8 mouse cellular contexts compared by ENCODE assay signal in the genomic region with DNA sequence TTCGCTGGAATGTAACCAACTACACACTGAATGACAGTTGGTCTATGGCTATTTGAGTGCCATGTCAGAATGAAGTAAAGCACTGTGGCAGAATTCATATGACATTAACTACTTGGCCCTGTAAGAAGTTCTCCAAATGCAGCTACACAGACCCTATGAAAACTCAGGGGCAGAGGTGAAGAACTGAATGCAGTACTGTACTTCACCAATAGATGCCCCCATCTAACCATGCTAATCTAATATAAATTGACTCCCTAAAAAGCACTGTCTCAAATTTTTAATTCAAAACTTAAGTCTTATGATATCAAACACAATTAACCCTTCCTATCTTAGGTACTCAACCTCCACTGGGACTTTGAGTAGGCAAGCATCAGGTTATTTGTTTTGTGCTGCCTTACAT. TPM values are rescaled to one million over a fixed set of nuclear protein-coding genes. Genes with fewer than 3 reads are reported as not detected.
A peak's percentile ranks its signal among the peaks of the same experiment; 100 is the strongest.
DNase-seq lines count a peak whose midpoint lies in the region; ATAC-seq lines count a peak whose summit lies in the region.

No protein-coding gene starts in this region.

- H3K27ac ChIP-seq in embryonic facial prominence, embryonic 11.5 days (replicated peaks; ENCODE audit: low read depth, low read length): no peak overlapping the region
- no peak overlapping the region for H3K27ac ChIP-seq in embryonic facial prominence, embryonic 10.5 days (replicated peaks)

- no peaks in the 10 kb centered on the region for H3K4me1 ChIP-seq in embryonic facial prominence, embryonic 11.5 days (ENCODE audit: control insufficient read depth, insufficient read depth, low read length)
- peaks cover 6% of the 10 kb centered on the region; the same call in 1 of the 2 replicates for H3K4me1 ChIP-seq in embryonic facial prominence, embryonic 10.5 days

- no peaks in the 10 kb centered on the region for H3K36me3 ChIP-seq in embryonic facial prominence, embryonic 11.5 days (replicated peaks; ENCODE audit: control insufficient read depth, insufficient read depth, low read depth, low read length)
- H3K36me3 ChIP-seq in embryonic facial prominence, embryonic 10.5 days (replicated peaks): peaks cover 18% of the 10 kb centered on the region
- H3K36me3 ChIP-seq in splenic B cell, adult 2 months (ENCODE audit: control insufficient read depth, insufficient read depth, low read length, poor library complexity, severe bottlenecking): 0 out of 2 replicates have a peak, but pooled peaks cover 1% of the 10 kb centered on the region

- no peak overlapping the region for H3K4me3 ChIP-seq in embryonic facial prominence, embryonic 11.5 days (ENCODE audit: low read depth, low read length)
- H3K4me3 ChIP-seq in embryonic facial prominence, embryonic 10.5 days: no peak overlapping the region

- intact Hi-C loops in left cerebral cortex, postnatal 14 days (cut with DNase I): loop anchor here (2.0 to 5.0 kb wide), 2 partner anchors 45 to 258 kb away; a partner anchor contains a TSS
- intact Hi-C loops in left cerebral cortex, postnatal 4 days (cut with DNase I): loop anchor here (5.0 kb wide), 1 partner anchor 258 kb away; no protein-coding TSS in a partner anchor

- peak; percentile 38 for DNase-seq in embryonic facial prominence, embryonic 11.5 days (ENCODE audit: low spot score)
- no peak for DNase-seq in embryonic facial prominence, embryonic 10.5 days (ENCODE audit: low spot score)
- peak; percentile 35 to 37 for DNase-seq in left cerebral cortex, postnatal 14 days (ENCODE audit: low spot score in 2 of 2)
- no peak for DNase-seq in left cerebral cortex, postnatal 4 days
- DNase-seq in ZHBTc4 (ENCODE audit: low read depth, low spot score): peak; percentile 46
- peak; percentile 20 for DNase-seq in heart, postnatal 4 days
- DNase-seq in splenic B cell, adult 2 months (ENCODE audit: low read depth, low spot score): peak; percentile 79
- no peak for DNase-seq in gastrocnemius, postnatal 4 days (ENCODE audit: low spot score in 2 of 2)

- no peaks in the 10 kb centered on the region for H3K27me3 ChIP-seq in embryonic facial prominence, embryonic 11.5 days (ENCODE audit: control insufficient read depth, insufficient read depth, low read length)
- H3K27me3 ChIP-seq in embryonic facial prominence, embryonic 10.5 days (replicated peaks; ENCODE audit: low read depth, poor library complexity, severe bottlenecking): no peaks in the 10 kb centered on the region
- no peaks in the 10 kb centered on the region for H3K27me3 ChIP-seq in splenic B cell, adult 2 months (ENCODE audit: control insufficient read depth, insufficient read depth, low read length, poor library complexity, severe bottlenecking)

- WGBS in embryonic facial prominence, embryonic 11.5 days: 91% methylated on average over 1 of the region's 1 CpGs
- 95% methylated on average over 1 of the region's 1 CpGs for WGBS in embryonic facial prominence, embryonic 10.5 days

- ATAC-seq in embryonic facial prominence, embryonic 11.5 days (replicated peaks; ENCODE audit: insufficient number of reproducible peaks, low FRiP score, low TSS enrichment, low read depth): no peak

- H3K9ac ChIP-seq in embryonic facial prominence, embryonic 11.5 days (replicated peaks; ENCODE audit: low read length): no peak overlapping the region

- no peaks in the 10 kb centered on the region for H3K9me3 ChIP-seq in embryonic facial prominence, embryonic 11.5 days (replicated peaks; ENCODE audit: control insufficient read depth, low read length)
- no peaks in the 10 kb centered on the region for H3K9me3 ChIP-seq in embryonic facial prominence, embryonic 10.5 days

- no peak overlapping the region for H3K4me2 ChIP-seq in embryonic facial prominence, embryonic 11.5 days (ENCODE audit: low read depth, low read length)

RNA-seq across cellular contexts. Expression of a gene that starts 45.9 kb away (rescaled TPM):
- 46.4 and 46.8 TPM in 2 replicates for polyA plus RNA-seq in embryonic facial prominence, embryonic 11.5 days (2014; fragmentation: Nextera tagmentation; extraction: Ambion mirVana)
- polyA plus RNA-seq in embryonic facial prominence, embryonic 10.5 days (2016; fragmentation: Nextera tagmentation; extraction: Ambion mirVana): 29.2 TPM in 2 replicates
- 100 to 1,000 TPM in 1 of 2 experiments, 10 to 100 TPM in 1; 93.3 to 101 TPM for total RNA-seq in left cerebral cortex, postnatal 14 days (2021)
- total RNA-seq in left cerebral cortex, postnatal 4 days (2021): 10 to 100 TPM; 82.5 to 85.0 TPM
- 10 to 100 TPM; 59.7 to 60.1 TPM for total RNA-seq in heart, postnatal 4 days (2021)
- total RNA-seq in gastrocnemius, postnatal 4 days (2021): 10 to 100 TPM; 43.4 to 52.1 TPM

Comparison
In these comparisons a context has a peak if more than half of its experiments do, and no peak if none do; other contexts are left out.
1. DNase-seq: peak in embryonic facial prominence, embryonic 11.5 days (single experiment), left cerebral cortex, postnatal 14 days (2 of 2), ZHBTc4 (single experiment), heart, postnatal 4 days (single experiment) and splenic B cell, adult 2 months (single experiment); none in embryonic facial prominence, embryonic 10.5 days (single experiment), left cerebral cortex, postnatal 4 days (single experiment) and gastrocnemius, postnatal 4 days (0 of 2).